Mouse (Mus musculus) fat pad, adult 2 months (tissue): ENCODE results near the gene B3gat1.

ENCODE experiments used
- DNase-seq: peaks from one replicate; pipeline ENCODE4 v3.0.0-alpha.2; 2011; ENCODE audit warnings: low read depth, low spot score; ENCODE audit errors: extremely low read depth

Gene B3gat1

DNA sequence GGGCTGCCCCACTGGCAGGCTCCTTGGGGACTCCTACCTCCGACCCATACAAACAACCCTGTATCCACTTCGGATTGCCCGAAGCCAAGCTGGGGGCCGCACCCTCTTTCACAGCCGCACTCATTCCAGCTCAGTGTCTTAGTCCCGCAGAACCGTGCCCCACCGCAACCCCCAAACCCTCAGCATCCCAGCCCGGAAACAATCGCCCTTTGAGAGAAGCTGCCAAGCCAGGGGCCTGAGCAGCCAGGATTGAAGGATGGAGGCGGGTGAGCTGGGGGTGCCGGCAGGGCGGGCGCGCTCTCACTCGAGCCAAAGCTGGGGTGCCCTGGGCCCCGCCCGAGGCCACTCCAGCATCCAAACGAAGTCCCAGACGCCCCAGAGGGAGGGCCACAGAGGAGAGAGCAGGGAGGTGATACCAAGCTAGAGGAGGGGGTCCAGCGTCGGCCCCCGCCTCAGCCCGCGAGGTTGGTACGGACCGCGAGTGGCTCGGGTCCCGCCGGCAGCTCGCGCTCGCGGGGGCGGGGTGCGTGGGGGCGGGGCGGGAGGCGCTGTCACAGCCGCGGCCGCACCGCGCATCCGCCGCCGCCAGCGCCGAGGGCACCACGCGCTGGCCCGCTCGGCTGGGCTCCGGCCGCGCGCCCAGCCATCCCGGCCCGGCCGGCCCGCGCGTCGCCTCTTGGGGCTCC lies at the start of gene B3gat1:
TSS of gene B3gat1 (plus strand) at position 523 of the 686 bp plus-strand sequence.
- no peak for DNase-seq

DNA sequence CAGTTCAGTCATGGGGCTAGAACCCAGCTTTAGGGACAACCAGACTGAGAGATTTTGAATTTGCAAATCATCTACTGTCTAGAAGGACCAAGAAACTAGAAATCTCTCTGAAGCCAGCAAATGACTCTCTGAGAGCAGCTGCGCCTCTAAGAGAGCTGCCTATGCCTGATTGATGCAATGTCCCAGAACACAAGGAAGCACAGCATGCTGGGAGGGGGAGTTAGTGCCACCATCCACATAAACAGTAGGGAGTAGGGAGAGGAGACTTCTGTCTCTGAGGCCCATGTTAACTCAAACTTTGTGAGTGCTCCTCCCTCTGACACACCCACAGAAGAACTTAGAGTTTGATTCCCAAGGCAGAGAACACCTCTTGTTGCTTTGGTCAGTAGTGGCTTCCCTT lies 44.4 kb upstream of the B3gat1 start:
- no peak for DNase-seq

DNA sequence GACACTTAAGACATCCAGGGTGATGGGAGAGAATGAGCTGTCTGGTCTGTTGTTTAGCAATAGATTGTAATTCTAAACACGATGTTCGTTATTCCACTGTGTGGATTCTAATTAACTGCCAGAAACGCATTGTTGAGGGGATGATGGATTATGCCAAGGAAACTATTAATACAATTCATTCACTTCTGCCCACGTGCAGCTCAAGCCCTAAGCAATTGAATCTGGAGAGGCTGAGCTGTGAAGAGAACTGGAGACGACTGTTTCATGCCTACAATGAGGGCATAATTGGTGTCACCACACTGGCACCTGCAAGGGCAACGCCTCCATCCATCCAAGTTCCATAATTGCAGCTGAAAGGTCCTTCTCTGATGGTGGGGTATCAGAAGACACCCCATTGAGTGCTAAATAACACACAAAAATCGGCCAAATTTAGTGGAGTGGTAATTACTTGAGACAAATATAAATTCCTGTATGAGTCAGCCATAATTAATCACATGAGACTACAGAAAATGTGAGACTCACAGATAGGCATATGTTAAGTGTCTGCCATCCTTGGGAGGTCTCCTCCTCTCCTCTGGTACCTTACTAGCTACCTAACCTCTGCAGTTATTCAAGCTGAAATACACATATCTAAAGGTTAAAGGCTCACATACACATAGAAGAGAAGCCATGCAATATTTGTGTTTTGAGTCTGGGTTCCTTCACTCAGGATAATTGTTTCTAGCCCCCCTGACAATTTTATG lies 43.4 kb upstream of the B3gat1 start:
- no peak for DNase-seq

DNA sequence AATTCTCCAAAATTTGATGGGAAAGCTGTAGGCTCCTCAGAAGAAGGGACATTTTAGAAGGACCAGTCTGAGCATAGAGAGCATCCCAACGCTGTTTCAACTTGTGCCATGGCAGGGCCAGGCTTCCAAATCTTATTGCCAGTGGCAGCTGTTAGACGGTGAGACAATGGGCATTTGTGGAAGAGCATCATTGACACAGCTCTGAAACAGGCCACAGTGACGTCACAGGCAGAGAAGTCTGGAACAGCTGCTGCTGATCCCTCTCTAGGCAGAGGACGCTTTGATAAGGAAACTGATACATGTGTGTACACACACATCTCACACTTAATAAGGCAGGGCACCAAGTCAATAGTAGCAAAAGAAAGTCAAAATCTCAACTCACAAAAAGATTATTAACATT lies 40.9 kb upstream of the B3gat1 start:
- DNase-seq, result no peak

DNA sequence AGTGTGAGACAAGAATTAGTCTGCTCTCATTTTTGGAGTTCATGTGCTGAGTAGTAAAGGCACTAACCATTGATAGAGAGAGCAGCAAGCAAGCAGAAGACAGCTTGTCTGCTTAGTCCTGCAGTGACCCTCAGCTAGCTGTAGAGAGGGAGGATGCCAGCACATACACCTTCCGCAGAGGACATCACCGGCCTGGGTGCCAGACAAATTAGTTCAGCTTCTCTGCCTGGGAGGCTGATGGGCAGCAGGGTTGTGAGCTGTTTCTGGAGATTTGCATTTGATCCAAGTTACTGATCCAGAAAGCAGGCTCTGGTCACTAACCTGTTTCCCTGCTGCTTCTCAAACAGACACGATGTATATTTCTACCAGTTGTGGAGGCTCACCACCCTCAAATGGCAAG lies 38.9 kb upstream of the B3gat1 start:
- DNase-seq, result no peak

DNA sequence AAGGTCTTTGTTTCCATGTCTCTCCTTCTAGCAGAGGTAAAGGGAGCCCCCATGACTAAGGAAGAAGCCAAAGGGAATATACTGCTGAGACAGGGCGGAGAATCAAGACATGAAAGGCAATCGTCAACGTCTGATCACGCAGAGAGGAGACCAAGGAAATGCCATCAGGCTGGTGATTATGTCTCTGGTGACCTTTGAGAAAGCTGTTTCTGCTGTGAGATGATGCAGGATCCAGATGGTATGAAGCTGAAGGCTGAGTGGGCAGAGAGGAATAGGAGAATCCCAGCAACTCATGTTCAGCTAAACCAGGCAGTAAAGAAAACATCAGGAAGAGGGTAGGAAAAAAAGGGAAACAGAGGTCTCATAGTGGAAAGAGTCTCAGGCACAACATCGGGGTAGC lies 38.4 kb upstream of the B3gat1 start:
- DNase-seq, result no peak

DNA sequence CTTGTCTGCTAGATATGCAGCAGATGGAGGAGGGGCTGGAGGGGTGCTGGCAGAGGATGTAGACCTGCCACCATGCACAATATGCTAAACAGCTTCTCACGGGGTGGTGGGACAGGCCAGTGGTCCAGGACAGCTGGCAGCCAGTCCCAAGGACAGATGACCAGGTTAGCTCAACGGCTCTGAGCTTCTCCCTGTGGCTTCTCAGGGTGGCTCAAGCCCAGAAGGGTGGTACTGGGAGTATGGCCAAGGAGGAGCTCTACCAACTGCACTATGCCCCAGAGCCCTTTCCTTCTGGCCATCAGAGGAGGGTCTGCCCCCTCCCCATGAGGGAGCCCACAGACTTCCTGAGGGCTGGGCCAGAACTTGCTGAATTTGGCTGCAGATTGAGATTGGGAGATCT lies 35.2 kb upstream of the B3gat1 start:
- no peak for DNase-seq

DNA sequence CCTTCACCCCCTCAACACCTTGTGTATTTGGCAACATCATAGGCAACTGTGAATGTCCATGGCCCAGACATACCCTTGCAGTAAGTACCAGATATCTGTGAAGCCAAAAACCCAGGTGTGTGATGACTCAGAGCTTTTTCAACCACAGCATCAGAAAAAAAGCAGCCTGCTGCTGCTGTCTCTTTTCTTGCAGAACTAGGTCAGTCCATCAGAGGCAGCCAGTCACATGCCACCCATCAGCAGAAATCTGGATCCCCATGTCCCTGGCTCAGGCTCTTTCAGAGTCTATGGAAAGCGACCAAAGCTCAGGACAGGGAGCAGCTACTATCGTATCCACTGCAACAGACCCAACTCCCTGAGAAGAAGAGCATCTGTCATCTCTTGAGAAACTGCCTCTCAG lies 33.2 kb upstream of the B3gat1 start:
- no peak for DNase-seq

DNA sequence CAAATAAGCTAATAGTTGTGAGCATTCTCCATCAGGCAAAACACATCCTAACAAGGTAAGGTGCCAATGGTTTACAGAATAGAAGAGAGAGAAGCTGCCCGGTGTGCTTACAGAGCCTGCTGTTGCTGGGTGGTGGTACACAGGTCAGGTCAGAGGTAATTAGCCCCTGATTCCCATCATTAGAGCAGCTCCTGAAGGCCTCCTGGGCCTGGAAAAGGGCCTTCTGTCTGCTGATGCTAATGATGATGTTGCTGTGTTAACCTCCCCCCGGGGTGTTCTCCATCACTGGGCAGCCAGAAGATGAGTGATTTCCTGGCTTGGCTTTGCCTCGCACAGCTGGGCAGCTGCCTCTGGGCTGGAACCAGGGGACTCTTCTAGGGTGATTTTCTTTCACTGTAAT lies 15.1 kb upstream of the B3gat1 start:
- no peak for DNase-seq

DNA sequence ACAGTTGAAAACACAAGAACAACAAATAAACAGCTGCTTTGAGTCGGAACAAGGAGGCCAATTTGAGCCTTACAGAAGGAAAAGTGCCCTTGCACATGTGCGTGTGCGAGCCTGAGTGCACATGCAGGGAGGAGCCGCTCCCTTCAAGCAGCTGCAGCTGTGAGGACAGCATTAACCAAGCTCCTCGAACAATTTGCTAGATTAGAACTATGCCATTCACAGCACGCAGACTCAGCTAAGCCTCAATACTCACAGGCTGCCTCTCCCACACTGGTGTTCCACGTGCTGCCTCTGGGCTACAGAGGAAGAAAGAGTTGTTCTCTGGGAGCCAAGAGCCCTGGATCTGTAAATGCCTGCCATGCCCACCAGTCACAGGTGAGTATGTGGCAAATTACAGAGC lies 11.8 kb upstream of the B3gat1 start:
- no peak for DNase-seq

DNA sequence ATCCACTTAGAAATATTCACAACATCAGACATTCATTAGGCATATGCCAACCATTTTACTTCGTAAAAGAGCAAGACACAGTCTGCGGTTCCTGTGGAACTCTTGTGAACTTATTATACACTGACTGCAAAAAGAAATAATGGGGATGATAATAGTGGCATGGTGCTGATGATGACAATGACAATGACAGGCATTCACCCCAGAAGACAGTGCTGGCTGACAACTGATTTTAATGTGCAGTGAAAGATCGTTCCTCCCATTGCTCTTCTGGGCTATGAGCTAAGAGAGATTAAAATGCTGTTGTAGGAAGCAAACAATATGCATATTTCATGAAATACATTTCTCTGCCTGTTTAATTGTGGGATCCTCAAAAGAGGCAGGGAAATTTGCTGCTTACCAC lies 7.8 kb upstream of the B3gat1 start:
- DNase-seq, result no peak

DNA sequence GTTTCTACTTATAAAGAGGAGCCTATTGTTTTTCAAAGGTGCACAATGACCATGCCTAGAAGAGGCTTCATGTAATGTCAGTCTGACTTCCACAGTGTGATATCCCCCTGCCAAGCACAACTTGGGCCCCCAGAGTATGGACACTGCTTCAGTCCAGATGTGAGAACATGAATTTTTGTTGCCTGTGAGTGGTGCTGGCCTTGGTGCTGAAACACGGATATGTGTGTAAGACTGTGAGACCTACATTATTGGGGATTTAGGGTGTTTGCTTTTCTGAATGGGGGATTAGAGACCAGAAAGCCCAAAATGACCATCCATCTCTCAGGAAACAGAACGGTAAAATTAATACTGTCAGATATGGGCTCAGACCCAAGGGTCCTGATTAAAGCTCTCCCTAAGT lies 6.1 kb upstream of the B3gat1 start:
- no peak for DNase-seq

DNA sequence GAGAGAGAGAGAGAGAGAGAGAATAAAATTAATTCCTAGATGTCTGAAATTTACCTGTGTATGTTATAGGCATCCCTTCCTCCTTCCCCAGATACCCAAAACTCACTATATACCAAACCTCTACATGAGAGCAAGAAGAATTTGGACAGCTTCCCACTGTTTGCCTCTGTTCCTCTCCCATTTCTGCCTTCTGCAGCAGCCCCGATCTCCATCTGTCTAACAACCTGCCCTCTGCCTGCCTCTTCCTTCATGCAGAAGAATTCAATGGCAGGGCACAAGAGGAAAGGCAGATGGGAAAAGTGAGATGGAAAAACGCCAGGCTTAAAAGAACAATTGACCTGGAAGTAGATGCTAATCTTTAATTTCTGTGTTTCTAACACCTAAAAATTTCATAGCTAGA lies 5.0 kb upstream of the B3gat1 start:
- DNase-seq, result no peak

DNA sequence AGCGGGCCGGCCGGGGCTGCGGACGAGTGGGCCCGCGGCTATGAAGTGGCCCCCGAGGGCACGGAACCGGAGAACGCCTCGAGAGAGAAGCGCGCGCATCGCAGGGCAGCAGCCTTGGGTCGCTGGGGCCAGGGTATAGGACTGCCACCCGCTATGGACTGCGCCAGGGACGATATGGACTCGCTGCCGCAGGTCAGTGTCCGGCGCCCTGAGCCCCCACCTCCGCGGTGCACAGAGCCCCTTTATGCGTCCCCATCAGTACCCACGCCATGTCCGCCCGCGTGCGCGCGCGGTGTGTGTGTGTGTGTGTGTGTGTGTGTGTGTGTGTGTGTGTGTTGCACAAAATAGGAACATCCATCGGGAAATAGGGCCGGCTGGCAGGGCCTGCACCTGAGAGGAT lies 458 bp downstream of the B3gat1 start:
- no peak for DNase-seq

DNA sequence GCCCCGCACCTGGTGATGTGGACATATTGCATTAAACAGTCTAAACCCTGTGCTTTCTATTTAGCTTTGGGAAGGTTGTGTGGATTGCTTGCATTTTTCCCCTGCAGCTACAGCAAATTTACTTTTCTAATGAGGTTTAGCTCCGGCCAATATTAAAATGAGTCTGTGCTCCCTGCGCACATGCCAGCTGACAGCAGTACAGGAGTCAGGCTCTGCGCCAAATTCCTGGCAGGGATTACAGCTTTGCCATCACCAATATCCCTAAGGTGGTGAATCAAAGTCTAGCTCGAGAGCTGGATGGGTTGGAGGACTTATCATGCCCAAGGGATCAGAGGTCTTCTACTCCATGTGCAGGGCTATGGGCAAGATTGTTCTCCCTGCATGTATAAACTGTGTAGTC lies 3.6 kb downstream of the B3gat1 start:
- DNase-seq, result no peak

DNA sequence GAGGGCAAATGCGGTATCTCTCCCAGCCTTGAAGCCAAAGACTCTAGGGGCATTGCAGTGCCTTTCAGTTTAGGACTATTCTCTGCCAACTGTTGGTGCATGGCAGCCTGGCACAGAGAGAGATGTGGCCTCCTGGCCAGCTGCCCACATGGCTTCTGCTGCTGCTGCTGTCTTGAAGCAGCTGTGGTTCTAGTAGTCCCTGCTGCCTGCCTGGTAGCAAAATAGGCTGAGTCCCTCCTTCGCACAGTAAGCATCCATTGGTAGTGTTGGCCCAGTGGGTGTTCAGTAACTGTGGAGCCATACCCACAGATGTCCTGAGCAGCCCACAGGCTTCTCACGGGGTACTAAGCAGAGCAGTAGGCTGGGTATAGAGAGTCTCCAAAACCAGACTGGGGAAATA lies 9.3 kb downstream of the B3gat1 start:
- DNase-seq, result no peak

DNA sequence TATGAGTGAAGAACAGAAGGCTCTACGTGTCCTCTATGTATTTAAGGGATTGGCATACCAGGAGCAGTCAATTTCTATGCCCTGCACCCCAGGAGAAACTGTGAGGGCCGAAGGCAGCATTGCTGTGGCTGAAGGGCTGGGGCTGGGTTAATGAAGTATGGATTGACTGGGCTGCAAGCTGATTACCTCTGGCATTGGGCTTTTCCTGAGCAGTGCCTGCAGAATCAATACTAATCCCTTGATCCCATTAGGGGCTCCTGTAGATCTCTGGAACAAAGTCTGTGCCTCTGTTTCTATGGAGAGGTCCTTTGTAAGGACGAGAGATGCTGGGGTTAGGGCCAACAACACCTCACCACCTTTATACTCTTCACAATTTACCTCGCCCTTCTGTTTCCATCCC lies 13.6 kb downstream of the B3gat1 start:
- no peak for DNase-seq

DNA sequence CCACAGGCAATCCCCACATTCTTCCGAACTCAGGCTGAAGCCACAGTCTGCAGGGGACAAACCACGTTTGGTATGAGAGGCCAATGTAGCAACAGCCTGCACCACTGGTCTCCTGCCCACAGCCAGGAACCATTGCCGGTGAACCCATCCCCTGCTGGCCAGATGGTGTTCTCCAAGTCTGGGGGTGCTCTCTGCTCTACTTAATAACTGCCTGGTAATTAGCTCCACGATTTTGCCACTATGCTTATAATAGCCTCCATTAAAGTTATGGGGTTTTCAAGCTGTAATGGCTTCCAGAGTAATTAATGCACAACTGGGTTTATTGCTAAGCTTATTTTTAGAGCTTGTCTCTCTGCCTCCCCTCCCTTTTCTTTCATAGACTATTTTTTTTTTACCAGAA lies 15.4 kb downstream of the B3gat1 start:
- DNase-seq, result no peak

DNA sequence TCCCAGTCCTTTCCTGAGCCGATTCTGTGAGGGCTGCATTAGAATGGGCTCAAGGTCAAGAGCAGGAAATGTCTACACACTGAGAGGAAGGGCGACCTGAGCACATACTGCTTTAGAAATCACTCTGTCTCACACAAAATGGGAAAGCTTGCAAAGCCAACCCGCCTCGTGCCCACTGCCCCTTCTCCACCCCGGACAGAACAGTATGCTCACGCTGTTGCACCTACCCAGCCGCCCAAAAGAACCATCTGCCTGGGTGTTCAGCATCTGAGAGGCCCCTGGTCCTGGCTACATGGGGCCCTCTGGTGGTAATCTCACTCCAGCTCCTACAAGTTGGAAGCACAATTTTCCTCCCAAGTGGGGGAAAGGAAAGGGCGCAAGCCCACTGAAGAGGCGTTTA lies 26.6 kb downstream of the B3gat1 start:
- no peak for DNase-seq

DNA sequence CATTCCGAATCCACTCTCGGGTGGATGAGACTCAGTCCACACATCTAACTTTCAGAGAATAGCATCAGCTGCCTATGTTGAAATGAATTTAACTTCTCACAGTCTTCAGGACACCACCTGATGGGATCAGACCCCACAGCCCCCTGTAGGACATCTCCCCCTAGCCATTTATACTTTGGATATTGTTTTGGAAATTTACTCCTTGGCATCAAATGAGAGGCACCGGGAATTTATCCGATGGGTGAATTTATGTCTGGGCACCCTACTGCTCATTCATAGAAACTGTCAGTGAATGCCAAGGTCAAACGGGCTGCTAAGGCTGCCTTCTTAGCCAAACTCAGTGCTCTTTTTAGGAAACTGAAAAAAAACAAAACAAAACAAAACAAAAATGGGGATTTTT lies 27.0 kb downstream of the B3gat1 start:
- no peak for DNase-seq

DNA sequence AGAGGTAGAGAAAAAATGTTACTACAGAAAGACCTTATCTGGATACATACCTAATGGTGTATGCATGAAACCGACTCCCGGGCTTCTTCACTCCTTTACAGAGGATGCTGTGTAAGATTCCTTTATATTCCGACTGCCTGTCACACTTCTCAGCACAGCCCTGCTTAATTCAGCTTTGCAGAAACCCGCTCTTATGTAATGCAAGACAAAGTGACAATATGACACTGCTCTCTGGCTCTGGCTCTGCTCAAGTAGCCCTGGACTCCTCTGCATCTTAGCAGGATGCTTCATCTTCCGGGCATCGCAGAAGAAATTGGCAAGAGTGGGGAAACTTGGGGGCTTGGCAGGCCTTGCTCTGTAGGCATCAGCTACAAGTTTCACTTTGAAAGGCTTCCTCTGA lies 28.9 kb downstream of the B3gat1 start:
- no peak for DNase-seq

DNA sequence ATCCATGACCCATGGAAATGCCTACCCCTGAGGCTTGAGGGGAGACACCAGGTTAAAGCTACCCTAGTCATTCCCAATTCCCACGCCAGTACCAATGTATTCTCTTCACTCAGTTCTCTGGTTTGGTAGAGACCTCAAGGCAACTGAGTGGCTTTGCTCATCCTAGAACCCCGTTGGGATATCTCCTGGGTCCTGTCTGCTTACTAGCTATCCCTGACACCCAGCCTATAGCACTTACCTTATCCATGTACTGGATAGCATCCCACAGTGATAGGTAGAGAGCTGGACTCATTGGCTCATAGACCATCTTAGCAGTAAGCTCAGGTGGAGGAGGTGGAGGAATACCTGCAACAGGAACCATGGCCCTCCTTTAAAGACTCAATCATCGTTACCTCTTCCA lies 34.7 kb downstream of the B3gat1 start:
- DNase-seq, result no peak

DNA sequence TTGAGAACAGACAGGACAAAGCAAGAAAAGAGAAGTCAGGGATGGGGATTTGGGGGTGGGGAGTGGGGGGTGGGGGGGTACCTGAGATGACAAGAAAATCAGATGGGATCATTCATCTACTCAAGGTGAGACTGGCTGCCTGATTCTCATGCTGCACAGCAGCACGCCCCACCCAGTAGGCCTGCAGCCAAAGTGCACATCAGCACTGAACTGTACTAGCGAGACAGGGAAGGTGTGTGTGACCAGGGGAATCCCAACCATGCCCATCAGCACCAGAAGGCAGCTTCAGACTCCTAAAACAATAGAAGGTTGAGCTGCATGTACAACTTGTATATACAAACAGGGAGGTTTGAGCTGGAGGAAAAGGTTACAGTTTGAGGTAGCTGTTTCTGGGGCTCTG lies 42.2 kb downstream of the B3gat1 start:
- DNase-seq, result no peak
